Mouse (Mus musculus) stomach, postnatal 0 days (tissue): Measurements from ENCODE around the gene Sik1.

Experiments
- CTCF ChIP-seq: IDR thresholded peaks from 2 replicates; pipeline ENCODE4 v1.5.1; 2016; ENCODE audit warnings: antibody characterized with exemption, low read depth, mild to moderate bottlenecking, moderate library complexity
- EP300 ChIP-seq: optimal IDR thresholded peaks from 2 replicates; pipeline ENCODE3; 2016; ENCODE audit warnings: antibody characterized with exemption

DNA sequence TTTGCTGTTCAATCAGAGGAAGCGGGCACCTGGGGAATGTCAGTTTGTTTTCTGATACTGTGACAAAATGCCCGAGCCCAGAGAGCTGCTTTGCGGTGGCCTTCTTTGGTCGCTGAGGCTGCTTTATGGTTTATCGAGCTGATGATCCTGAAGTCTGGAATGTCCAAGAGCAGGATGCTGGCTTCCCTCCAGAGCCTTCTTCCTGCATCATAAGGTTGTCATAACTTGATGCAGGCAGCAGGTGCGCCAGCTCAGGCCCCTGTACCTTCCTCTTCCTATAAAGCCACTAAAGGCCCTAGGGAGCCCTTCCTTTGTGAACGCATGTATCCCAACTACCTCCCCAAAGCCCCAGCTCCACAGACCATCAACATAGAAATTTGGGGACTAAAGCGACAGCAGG is 5.3 kb upstream of the Sik1 start:
- TF ChIP-seq CTCF = no peak
- no peak for TF ChIP-seq EP300
